In genomic region chr6:58912842-58913241, GRCm38 (mm10) we compare ENCODE assay signal across 21 mouse cellular contexts. TPM values are rescaled to one million over a fixed set of nuclear protein-coding genes. Genes with fewer than 3 reads are reported as not detected.
"Had no signal": no experiment of that assay in that cellular context is flagged by ENCODE, and none has a peak within 500 bp of the region (broad histone marks: within the 10 kb centered on the region; RNA-seq: fewer than 3 reads in every experiment).

No protein-coding gene starts in this region.

- H3K4me1 ChIP-seq: liver, embryonic 15.5 days; lung, embryonic 15.5 days; midbrain, embryonic 13.5 days; midbrain, embryonic 15.5 days; neural tube, embryonic 12.5 days; stomach, embryonic 15.5 days had no signal

- H3K9ac ChIP-seq: liver, embryonic 15.5 days; liver, postnatal 0 days; lung, embryonic 15.5 days; midbrain, embryonic 13.5 days; midbrain, embryonic 15.5 days; neural tube, embryonic 12.5 days; stomach, embryonic 15.5 days had no signal

- ATAC-seq: liver, postnatal 0 days; lung, postnatal 0 days; midbrain, embryonic 13.5 days; midbrain, embryonic 15.5 days had no signal

- H3K9me3 ChIP-seq: liver, embryonic 15.5 days; lung, embryonic 15.5 days; megakaryocyte, embryonic 14.5 days; midbrain, embryonic 13.5 days; midbrain, embryonic 15.5 days; neural tube, embryonic 12.5 days; stomach, embryonic 15.5 days had no signal

- DNase-seq: liver, postnatal 0 days; lung, adult 2 months; lung, postnatal 14 days; lung, postnatal 36 days; right cerebral cortex, postnatal 14 days; thymus, adult 2 months; thymus, postnatal 25 days had no signal

- H3K27ac ChIP-seq: liver, embryonic 15.5 days; lung, embryonic 15.5 days; macrophage; midbrain, embryonic 13.5 days; midbrain, embryonic 15.5 days; neural tube, embryonic 12.5 days; stomach, embryonic 15.5 days; stomach, postnatal 0 days had no signal

- H3K4me2 ChIP-seq: liver, embryonic 15.5 days; lung, embryonic 15.5 days; midbrain, embryonic 11.5 days; midbrain, embryonic 13.5 days; midbrain, embryonic 15.5 days; neural tube, embryonic 12.5 days; stomach, embryonic 15.5 days had no signal

- H3K36me3 ChIP-seq: liver, embryonic 15.5 days; lung, embryonic 15.5 days; midbrain, embryonic 15.5 days; neural tube, embryonic 12.5 days; stomach, embryonic 15.5 days had no signal

- H3K4me3 ChIP-seq: liver, embryonic 15.5 days; lung, embryonic 15.5 days; megakaryocyte, embryonic 14.5 days; midbrain, embryonic 13.5 days; midbrain, embryonic 15.5 days; neural tube, embryonic 12.5 days; stomach, embryonic 15.5 days had no signal

- H3K27me3 ChIP-seq: liver, embryonic 15.5 days; lung, embryonic 15.5 days; megakaryocyte, embryonic 14.5 days; midbrain, embryonic 13.5 days; midbrain, embryonic 15.5 days; neural tube, embryonic 12.5 days; stomach, embryonic 15.5 days had no signal

RNA-seq across cellular contexts. Expression of gene Nap1l5, which starts 6.0 kb away (rescaled TPM):
- total RNA-seq: megakaryocyte progenitor cell, adult 5-6 weeks; monocyte, adult 5-6 weeks; neutrophil, adult 5-6 weeks had no signal
- polyA plus RNA-seq: macrophage had no signal
